Mouse (Mus musculus): Measurements from ENCODE around the gene Hist2h2be. TPM values are rescaled to one million over a fixed set of nuclear protein-coding genes. Genes with fewer than 3 reads are reported as not detected.

The Hist2h2be gene
- polyA plus RNA-seq (2015; fragmentation: Nextera tagmentation; extraction: Ambion mirVana) = 3.0 and 3.5 TPM in 2 replicates

DNA sequence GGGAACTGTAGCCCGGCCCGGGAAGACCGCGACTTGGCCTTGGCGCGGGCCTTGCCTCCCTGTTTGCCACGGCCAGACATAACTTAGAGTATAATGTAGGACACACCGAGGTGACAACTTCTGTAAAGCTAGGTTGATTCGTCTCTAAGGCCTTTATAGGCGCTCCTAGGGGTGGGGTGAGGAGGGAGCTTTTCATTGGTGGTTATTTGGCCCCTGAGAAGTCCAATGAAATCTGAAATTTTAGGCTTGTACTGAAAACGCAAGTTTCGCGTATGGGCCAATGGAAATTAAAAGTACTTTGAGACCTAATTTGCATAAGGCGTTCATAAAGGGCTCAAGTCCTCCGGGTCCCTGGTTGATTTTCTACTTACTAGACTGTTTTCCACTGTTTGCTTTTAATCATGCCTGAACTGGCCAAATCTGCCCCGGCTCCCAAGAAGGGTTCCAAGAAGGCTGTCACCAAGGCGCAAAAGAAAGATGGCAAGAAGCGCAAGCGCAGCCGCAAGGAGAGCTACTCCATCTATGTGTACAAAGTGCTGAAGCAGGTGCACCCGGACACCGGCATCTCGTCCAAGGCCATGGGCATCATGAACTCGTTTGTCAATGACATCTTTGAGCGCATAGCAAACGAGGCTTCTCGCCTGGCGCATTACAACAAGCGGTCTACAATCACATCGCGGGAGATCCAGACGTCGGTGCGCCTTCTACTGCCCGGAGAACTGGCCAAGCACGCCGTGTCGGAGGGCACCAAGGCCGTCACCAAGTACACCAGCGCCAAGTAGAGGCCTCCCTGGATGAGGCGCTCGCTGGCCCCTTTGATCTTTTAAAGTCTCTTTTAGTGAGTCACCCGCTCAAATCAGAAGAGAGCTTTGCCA lies at the start of gene Hist2h2be, which contains the start of gene Hist2h2ac:
Gene Hist2h2be (plus strand): TSS at position 355 of the 875 bp plus-strand sequence.
Gene Hist2h2ac (minus strand): TSS at position 116 of the 875 bp plus-strand sequence.

GRCm38 (mm10) chr3:96172197-96173178 lies 48.4 kb upstream of the Hist2h2be start, which contains the start of gene Sf3b4:
Sf3b4 (plus strand) TSS chr3:96172332.

DNA sequence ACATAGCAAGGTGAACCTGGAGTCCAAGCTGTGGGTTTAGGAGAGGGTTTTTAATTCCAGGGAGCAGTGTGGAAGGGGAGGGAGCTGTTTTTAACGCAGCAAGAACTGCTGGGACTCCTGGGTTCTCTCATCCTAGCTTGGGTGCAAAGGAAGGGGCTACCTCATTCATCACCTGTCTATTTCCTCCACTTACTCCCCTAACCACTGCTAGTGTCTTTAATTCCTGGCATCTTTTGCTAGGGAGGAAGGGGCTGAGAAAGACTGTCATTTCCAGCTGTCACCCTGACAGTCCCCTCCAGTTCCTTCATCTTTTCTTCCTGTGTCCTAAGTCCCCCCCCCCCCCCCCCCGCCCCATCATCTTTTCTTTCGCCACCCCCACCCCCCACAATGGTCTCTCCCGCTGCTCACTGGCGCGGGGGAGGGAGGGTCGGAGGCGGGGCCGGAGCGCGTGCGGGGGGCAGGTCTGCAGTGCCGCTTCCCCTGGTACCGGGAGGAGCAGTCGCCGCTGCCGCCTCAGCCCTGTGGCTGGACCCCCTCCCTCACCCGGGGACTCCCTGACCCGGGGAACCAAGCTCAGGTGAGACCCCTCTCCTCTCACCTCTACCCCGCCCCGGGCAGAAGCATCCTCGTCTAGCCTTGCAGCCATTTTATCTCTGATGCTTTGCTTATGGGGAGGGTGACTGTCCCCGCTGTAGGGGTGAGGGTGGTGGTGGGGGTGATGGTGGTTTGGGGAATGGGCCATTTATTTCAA lies 40.0 kb upstream of the Hist2h2be start, which contains the start of gene Sv2a:
Gene Sv2a (plus strand): TSS at position 425 of the 751 bp plus-strand sequence.

GRCm38 (mm10) chr3:96219661-96220130 lies 1.2 kb upstream of the Hist2h2be start, which contains the start of the genes Bola1 and Hist2h2ab:
Bola1 (minus strand) TSS chr3:96219709.
Hist2h2ab (plus strand) TSS chr3:96219865.

DNA sequence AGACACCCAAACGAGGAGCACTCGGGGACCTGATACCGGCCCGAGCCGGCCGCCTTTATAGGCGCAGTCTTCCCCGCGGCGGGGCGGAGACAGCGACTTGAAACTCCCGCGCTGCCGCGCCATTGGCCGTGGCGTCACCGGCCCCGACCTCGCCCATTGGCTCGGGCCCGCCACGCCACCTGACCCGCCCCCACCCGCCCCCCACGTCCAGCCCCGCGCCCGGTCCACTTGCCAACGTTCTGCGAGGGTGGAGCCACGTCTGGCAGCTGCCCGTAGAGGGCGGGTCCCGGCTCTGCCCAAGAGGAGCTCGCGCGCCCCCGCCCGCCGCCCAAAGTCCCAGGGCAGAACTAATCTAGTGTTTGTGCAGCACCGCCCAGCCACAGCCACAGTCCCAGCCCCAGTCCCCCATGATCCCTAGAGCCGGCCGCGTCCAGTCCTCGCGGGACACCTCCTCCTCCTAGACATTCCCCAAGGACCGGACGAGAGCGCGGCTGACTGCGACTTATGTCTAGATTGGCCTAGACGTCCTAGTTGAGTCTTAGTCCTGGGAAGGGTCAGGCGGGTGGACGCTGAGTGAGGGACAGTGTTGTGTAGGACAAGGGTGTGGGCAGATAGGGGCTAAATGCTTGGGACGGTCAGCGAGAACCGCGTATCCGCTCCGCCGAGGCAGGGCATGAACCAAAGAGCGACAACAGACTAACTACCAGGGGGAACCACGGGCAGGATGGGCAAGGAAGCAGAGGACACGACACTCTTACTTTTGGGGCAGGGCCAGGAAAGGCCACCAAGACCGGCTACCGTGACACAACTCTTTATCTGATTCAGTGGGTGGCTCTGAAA lies 18.3 kb downstream of the Hist2h2be start, which contains the start of gene Hist2h3c2:
Gene Hist2h3c2 (minus strand): TSS at position 174 of the 840 bp plus-strand sequence.

DNA sequence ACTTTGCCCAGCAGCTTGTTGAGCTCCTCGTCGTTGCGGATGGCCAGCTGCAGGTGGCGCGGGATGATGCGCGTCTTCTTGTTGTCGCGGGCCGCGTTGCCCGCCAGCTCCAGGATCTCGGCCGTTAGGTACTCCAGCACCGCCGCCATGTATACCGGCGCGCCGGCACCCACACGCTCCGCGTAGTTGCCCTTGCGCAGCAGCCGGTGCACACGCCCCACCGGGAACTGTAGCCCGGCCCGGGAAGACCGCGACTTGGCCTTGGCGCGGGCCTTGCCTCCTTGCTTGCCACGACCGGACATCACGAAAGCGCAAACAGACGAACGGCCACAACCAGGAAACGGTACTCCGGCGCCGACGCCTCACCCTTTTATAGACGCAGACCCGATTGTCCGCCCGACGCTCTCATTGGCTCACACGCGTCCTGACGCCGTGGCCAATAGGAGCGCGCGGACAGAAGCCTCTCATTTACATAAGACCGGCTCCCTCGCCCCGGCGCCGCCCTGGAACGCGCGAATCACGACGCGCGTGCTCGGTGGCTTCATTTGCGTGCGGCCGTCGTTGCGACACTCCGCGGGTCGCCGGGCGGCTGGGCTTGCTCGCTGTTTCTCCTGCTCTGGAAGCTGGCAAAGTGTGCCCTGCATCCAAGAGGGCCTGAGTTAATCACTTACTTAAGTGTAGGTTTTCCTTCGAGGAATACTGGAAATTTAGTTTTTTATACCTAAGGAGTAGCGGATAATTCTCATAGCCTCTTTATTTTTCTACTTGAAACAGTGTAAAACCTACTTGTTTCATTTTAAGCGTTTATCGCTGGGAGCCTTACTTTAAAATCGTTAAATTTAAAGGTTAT lies 19.3 kb downstream of the Hist2h2be start, which contains the start of gene Hist2h2aa2:
Gene Hist2h2aa2 (minus strand): TSS at position 328 of the 850 bp plus-strand sequence.

GRCm38 (mm10) chr3:96245003-96245886 lies 24.3 kb downstream of the Hist2h2be start, which contains the start of gene Hist2h2aa1:
Hist2h2aa1 (plus strand) TSS chr3:96245497.

DNA sequence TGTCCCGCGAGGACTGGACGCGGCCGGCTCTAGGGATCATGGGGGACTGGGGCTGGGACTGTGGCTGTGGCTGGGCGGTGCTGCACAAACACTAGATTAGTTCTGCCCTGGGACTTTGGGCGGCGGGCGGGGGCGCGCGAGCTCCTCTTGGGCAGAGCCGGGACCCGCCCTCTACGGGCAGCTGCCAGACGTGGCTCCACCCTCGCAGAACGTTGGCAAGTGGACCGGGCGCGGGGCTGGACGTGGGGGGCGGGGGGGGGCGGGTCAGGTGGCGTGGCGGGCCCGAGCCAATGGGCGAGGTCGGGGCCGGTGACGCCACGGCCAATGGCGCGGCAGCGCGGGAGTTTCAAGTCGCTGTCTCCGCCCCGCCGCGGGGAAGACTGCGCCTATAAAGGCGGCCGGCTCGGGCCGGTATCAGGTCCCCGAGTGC lies 25.5 kb downstream of the Hist2h2be start, which contains the start of gene Hist2h3c1:
Gene Hist2h3c1 (plus strand): TSS at position 259 of the 430 bp plus-strand sequence.

GRCm38 (mm10) chr3:96262979-96263550 lies 42.1 kb downstream of the Hist2h2be start, which contains the start of gene Hist2h4:
Hist2h4 (minus strand) TSS chr3:96263311.

GRCm38 (mm10) chr3:96268051-96268775 lies 47.3 kb downstream of the Hist2h2be start, which contains the start of gene Hist2h3b:
Hist2h3b (plus strand) TSS chr3:96268654.

GRCm38 (mm10) chr3:96269511-96270474 lies 48.9 kb downstream of the Hist2h2be start, which contains the start of gene Hist2h2bb:
Hist2h2bb (plus strand) TSS chr3:96269752.

Data from neural tube, postnatal 0 days (tissue).